Mouse (Mus musculus) right cerebral cortex, postnatal 10 days (tissue): ENCODE results near the gene Rbfox3.

Source experiments
- DNase-seq, 2 experiments: peaks; one replicate each; pipeline ENCODE4 v3.0.0; 2021; ENCODE audit warnings: low spot score in 2 of 2

Gene Rbfox3

DNA sequence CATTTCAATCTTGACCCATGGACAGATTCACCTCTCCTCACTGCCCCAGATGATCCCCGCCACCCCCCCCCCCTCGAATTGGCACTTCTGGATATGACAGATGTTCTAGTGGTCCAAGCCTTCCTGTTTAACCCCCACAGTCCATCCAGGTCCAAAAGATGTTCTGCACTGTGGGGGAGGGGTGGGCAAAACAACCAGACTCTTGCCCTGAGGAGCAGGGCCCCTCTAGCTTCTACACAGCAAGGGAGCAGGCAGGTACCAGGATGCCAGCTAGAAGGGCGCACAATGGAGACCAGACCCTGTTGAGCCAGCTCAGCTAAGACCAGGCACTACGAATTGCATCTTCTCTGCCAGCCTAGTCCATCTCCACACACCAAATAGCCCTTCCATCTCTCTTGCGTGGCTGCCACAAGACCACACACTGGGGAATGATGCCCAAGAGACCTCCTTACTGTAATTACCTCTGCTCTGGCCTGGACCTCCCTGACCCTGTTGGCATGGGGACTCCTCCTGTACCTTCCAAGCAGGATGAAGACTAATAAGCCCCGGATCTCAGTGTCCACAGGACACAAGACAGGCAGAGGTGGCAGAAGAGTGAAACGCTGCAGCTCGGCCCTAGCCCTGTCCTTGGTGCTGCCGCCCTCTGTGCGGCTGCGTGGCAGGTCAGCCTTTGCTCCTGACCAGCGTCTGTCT, 5.1 kb downstream of the Rbfox3 start:
- DNase-seq, result no peak

DNA sequence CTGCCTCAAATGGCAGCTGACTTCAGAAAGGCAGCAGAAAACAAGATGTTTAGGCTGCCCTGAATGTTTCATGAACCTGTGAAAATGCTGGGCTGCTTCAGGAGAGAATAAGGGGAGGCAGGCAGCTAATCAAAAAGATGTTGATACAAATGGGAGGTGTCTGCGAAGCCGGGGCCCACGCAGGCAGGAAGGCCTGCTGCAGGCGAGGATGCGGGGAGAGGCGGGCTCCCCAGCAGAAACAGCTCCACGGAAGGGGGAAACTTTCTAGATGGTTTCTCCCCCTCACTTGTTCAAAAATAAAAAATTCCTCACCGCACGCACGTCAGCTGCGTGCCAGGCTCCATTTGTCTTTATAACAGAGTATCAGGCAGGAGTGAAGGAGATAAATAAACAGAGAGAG, 5.7 kb downstream of the Rbfox3 start:
- DNase-seq, result peak; percentile 81 to 82

DNA sequence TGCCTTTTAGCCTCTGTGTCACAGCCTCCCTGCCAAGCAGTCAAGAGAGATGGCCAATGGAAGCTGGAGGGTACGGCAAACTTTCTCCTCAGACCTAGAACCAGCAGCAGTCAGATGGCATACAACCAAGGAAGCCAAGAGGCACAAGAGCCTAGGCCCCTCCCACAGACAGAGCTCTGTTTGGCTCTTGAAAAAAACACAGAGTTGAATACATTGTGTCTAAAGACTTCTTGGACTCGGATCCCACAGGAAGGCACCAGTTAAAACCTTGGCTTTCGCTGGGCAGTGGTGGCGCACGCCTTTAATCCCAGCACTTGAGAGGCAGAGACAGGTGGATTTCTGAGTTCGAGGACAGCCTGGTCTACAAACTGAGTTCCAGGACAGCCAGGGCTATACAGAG, 7.1 kb downstream of the Rbfox3 start:
- DNase-seq, result no peak

DNA sequence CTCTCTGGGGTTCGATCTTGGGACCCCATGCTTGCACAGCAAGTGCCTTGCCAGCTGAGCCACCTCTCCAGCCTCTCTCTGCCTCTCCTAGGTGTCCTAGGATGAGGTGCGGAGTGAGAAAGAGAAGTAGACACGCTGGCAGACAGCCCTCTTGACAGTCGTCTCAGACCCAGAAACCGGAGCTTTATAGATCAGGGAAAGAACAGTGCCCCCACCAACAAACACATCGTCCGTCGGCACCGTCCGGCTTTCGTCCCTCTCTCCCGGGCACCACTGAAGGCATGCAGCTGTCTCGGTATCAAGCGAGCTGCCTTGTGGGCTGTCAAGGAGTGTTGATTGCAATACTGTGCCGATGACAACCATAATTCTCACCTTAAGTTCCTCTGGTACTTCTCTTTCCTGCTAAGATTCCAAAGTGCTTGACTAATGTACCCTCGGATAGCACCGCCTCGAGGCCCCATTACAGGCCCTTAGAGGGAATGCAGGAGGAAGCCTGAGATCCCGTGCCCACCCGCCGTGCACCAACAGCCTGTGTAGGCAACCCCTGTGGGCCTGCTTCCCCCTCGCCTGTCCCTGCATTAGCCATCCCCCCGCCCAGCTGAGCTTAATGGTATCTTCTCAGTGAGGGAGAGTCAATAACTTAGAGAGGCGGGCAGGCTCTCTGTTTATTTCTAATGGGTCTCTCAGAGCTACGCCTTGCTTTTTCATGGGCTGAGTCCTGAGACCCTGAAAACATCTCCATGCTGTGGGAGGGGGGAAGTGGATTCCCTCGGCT, 11.4 kb downstream of the Rbfox3 start:
- no peak for DNase-seq

DNA sequence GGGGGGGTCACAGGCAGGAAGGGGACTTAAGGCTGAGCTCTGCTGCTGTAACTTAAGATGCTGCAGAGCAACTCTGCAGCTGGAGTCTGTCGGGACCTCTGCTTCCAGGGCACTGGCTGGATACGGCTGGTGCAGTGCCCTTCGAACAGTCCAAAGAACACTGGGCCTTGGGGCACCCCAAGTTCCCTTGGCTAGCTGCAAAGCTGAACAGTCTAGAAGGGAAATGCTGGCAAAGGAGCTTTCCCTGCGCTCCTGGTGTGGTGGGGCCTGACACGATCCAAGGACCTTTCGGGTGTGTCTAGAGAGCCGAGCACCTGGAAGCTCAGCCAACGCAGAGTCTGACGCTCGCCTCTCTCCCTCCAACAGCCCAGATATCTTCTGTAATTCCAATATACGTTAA, 12.8 kb downstream of the Rbfox3 start:
- no peak for DNase-seq

DNA sequence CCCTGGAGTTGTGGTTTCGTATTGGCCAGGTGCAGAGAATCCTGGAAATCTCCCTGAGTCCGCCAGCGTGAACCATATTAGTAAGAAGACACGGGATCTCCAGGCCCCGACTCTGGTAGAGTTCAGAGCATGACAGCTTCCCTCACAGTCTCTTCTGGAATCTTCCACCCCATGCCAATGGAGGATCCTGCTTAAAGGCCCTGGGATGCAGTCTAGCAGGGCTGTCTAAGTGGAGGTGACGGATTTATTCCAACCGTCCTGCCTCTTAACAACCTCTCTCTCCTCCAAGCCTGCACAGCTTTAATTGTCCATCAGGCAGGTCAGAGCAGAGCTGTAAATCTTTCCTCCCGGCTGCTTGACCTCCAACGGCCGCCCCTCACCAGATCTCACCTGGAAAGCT, 13.2 kb downstream of the Rbfox3 start:
- no peak for DNase-seq

DNA sequence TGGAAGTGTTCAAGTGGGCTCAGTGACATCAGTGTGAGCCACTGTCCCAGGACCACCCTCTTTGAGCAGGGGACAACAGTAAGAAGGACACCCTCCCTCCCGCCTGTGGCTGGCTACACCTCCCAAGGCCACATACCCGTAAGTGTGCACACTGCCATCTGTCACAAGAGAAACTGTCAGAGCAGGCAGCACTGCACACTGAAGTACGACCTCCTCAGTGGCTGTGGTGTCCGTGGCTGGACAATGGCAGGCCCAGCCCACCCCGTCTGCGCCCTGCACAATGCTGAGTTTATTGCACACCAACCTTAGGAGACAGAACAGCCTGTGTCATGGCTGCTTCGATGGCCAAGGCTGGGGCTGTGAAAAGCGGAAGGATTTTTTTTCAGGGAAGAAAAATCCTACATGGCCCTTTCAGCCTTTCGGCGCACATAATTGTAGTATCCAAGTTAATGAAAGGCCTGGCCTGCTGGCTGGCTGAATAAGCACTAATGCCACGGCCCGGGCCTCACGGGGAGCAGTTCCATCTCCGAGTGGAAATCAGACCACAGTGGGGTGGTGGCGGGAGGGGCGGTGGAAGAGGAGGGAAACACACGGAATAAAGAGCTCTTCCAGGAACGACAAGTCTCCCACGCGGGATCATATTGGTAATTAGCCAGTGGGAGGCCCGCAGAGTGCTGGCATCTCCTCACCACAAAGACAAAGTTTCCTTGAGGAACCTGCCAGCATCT, 14.1 kb downstream of the Rbfox3 start:
- no peak for DNase-seq

DNA sequence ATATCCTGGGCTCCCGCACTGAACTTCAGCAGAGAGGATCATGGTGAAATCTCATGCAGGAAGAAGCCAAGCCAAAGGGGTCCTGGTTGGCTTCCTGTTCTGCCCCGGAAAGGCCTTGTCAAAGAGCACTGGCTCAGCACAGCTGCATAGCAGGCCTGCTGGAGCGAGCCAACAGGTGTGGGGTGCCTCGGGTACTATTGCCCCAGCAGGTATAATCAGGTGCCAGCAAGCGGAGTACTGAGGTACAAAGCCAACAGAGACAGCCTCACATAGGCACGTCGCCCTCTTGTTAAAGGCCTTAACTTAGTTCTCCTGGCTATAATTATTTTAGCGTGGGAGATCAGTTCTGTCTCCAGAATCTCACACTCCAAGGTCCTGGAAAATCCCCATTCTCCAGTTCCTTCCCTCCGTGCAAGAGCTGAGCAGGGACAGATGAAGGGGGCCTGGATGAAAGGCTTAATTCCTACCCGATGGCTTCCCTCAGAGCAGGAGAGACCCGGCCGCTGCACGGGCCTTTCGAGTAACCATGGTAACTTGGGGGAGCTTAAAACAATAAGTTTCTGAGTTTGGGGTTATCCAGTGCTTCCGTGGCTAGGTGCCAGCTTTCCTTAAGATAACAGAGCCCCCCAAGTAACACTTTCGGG, 15.2 kb downstream of the Rbfox3 start:
- DNase-seq, result no peak

DNA sequence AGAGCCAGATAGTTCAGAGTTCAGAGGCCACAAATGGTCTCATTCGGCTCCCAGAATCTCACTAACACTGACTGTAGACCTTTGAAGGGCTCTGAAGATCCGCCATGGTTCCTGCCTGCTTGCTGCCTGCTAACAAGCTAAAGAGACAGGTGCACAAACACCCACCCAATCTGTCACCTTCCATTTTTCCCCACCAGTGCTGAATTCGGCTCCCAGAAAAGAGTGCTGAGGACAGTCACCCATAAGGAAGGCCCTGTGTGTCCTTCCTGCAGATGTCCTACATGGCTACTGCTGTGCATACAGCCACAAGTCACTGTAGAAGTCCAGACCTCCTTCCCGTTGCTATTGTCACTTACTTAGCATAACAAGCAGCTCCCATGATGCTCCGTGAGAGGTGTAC, 16.6 kb downstream of the Rbfox3 start:
- no peak for DNase-seq

DNA sequence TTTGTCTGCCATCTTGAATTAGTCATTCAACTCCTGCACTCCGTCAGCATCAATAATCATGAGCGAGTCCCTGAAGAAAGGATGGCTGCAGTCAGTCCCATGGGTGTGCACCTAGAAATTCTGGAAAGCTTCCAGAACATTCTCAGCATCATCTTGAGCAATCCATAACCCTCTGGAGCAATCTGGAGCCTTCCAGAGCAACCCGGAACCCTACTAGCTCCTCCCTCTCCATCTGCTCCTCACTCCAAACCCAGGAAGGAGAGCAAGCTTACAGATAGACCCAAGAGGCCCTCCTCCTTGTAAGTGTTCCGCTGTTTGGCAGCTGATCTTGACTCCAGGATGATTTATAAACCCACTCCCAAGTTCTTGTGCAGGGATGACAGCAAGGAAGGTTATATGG, 17.2 kb downstream of the Rbfox3 start:
- DNase-seq, result no peak

DNA sequence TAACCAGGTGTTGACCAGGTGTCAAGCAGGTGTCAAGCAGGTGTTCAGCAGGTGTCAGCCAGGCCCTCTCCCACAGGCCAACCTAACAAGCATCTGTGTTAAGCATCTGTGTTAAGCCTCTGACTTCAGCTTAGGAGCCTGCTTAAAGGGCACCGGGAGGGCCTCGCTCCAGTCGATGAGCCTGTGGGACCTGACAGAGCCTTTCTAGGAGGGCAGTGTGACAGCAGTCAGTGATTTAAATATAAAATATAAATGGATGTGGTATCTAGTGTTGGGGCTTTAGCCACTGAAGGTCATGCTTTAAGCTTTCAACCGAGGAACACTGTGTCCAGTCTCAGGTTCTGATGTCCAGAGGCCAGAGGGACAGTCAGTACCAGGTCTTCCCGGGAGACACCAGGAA, 18.5 kb downstream of the Rbfox3 start:
- no peak for DNase-seq

DNA sequence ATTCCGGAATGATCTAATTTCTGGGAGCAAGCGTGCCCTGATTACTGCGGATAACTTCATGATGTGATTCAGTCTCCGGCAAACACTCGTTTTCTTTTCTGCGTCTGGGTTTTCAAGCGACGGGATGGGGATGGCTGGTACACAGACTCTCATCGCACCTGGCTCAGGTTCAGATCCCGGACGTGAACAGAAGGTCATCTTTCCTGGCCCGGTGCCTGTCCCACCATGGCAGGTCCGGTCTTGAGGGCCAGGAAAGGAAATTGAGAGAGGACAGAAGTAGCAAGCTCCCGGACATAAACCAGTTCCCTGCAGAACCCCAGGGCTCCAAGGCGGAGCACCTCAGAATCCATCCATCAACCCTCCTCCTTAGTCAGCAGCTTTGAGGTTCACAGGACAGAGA, 19.9 kb downstream of the Rbfox3 start:
- no peak for DNase-seq

DNA sequence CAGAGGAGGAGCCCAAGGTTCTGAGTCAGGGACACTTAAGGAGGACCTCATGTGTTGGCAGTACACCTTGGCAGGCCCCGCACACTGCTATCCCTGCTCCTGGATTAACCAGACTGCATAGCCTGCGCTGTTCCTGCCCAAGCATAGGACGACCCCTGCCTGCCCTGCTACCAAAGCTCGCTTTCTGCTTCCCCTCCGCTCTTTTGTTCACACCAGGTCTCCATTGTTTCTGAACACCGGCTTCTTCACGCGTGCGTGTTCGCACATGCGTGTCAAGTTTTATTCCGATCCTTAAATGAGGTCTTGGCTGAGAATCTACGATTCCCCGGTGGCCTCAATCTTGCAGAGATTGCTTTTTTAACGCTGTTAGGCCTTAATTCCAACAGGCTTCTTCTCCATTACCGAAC, 20.4 kb downstream of the Rbfox3 start:
- no peak for DNase-seq

DNA sequence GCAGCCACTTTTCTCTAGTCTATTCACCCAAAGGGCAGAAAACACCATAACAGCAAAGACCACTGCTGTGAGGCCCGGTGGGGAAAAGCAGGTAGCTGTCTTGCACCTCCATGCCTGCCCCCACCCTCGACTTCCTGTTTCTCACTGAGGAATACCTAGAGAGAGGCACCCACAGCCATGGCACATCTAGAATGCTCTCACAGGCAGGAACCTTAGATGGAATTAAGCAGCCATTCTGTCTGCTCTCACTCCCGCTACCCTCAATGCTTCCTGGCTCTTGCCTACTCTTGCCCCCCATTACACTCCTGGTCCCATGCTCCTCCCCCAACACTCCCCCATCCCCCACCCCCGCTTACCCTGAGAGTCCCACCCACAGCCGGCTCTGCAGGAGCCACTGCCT, 20.9 kb downstream of the Rbfox3 start:
- no peak for DNase-seq

DNA sequence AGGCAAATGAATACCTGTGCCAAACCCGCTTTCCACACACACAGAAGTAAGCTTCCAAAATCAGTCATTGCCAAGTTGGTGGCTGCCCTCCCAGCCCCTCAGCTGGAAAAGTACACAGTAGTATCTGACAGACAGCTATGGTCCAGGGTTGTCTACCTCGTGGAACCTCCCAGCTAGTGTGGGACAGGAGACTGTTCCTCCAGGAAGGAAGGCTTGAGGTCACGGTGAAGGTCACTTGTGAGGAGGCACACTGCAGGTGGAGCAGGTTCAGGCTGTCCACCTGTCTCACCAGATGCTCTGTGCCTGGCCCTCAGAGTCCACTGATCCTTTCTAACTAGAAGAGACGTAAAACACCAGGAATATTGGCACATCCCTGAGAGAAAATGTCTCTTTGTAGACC, 21.9 kb downstream of the Rbfox3 start:
- DNase-seq, result no peak

DNA sequence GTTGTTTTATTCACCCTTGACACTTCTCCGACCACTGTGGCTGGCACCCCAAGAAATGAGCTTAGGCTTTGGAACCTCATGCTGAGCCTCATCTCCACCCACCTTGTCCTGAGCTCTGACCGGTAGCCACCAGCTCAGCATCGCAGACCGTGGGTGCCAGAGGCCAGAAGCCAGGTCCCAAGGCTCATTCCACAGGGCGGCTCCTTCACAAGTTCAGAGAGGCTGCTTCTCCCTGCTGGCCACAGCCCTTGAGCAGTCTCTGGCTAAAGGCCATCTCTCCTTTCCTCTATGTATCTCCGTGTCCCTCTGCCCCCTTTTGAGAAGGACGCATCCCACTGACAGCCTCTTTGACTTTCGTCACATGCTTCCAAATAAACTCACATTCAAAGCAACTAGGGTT, 23.0 kb downstream of the Rbfox3 start:
- DNase-seq, result no peak

DNA sequence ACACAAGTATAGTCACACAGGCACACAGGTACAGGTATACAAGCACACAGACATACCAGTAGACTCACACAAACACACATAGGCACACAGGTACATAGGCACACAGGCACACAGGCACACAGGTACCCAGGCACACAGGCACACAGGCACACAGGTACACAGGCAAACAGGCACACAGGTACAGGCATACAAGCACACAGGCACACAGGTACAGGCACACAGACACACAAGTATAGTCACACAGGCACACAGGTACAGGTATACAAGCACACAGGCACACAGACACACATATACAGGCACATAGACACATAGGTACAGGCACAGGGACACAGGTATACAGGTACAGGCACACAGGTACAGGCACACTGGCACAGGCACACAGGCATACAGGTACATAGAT, 24.2 kb downstream of the Rbfox3 start:
- DNase-seq, result no peak

DNA sequence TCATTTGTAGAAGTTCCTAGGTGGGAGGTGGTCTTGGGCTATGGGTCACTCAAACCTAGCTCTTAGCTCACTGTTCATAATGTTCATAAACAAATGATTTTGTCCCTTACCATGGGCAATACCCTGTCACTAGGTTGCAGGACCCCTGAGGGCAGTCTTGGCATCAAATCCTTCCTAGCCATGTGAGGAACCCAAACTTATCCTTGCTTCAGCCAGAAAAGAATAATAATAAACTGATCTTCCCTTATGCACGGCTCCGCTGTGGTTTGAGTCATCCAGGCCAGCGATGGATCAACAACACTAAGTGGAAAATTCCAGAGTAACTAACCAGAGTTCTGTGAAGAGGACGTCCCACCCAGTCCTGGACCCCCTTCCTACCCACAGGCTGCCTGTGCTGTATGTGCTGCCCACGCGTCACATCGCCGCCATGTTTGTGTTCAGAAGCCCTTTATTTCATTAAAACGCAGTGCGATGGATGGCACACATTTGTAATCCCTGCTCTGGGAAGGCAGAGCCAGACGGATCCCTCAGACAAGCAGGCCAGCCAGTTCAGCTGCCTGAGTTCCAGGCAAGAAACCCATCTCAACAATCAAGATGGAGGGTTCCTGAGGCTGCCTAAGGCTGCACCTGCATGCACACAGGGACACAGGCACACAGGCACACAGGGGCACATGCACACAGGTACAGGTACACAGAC, 25.0 kb downstream of the Rbfox3 start:
- no peak for DNase-seq

DNA sequence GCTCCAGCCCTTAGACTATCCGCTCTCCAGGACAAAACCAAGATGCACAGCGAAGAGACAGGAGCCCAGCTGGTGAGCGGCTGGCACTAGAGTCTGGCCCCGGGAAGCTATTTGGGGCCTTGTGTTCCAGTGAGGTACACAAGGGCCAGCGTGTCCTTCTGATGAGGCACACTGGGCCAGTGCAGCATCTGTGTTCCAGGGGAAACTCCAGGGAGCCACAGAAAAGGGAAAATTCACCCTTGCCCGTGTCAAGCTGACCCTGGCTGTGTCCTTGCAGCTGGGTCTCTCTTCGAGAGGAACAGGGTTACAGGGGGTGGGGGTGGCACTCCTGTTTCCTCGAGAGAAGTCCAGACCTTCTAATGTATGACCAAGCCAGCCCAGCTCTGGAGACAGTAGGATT, 25.8 kb downstream of the Rbfox3 start:
- DNase-seq, result no peak

DNA sequence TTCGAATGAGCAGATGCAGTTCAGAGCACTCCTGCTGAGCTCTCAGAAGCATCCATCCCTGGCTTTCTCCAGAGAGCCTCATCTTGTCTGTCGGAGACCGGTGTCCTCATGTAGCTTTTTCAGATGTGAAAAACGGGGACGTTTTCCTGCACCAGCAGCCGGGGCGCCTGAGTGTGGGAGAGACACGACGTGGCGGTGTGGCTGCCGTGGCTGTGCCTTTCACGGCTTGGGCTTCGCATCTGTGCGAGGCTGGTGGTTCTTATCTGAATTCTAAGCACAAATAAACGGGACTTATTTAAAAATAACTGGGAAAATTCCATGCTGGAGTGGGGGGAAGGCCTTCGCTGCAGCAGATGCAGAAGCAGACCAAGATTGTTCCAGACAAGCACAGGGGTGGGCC, 26.3 kb downstream of the Rbfox3 start:
- peak; percentile 76 to 78 for DNase-seq

DNA sequence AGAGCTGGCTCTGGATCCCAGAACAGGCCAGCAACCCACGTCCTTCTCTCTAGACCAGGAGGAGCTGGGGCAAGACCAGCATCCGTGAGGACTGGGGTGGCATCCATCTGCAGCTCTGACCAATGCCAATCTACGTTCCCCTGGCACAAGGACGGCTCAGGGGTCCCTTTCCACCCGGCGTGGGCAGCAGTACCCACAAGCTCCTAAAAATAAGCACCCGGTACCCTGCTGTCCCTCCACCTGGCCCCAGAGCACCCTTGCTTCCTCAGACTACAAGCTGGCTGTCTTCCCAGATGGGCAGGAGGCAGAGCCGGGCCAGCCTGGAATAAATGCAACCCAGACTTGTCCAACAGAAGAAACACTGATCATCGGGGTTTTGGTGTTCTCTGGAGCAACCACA, 28.3 kb downstream of the Rbfox3 start:
- no peak for DNase-seq
